Mouse (Mus musculus): ENCODE data around the gene Slc35b1.

DNA sequence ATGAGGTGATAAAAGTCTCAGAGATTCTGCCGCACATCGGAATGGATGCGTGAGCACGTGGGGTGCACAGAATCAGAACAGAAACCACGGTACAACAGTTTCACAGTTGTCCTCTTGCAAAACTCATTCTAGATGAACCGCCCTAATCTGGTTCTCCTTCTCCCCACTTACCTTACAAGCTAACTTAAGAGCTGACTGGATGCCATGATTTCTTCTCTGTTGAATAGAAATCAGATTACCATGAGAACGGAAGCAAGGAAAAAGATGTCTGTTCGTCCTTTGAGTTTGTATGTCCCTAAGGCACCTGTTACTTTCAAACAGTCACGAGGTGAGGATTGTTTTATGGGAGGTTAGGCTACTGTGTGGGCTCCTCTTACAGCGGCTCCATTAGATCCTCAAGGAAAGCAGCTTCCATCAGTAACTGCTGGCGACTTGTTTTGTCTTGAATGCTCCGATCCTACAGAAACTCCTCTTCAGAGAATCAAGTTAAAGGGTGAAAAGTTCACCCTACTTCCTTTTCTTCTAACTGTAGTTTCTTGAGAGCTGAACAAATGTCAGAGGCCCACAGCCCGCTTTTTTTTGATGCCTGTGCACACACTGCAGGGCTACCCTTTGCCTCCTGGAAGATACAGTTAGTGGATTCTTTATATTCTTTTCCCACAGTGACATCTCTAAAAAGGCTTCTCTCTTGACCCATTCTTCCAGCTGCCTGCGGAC, 30.1 kb upstream of the Slc35b1 start:
- no peak for TF ChIP-seq CTCF (IDR thresholded peaks at IDR 0.05; ENCODE audit: control insufficient read depth, insufficient read depth, insufficient read length)
- no peak for TF ChIP-seq MAX (IDR thresholded peaks at IDR 0.05)
- no peak for TF ChIP-seq USF1 (IDR thresholded peaks at IDR 0.05; ENCODE audit: low read depth)
- TF ChIP-seq CEBPB (IDR thresholded peaks at IDR 0.05; ENCODE audit: low read depth), result no peak
- TF ChIP-seq MYOG (IDR thresholded peaks at IDR 0.05; ENCODE audit: control insufficient read depth, extremely low read depth, insufficient read length), result no peak

Measured in C2C12 (cell line).